Mouse (Mus musculus) limb, embryonic 11.5 days (tissue): ENCODE results near the gene Nono. TPM values are rescaled to one million over a fixed set of nuclear protein-coding genes. Genes with fewer than 3 reads are reported as not detected.

Experiments
- ATAC-seq: fragments of 200-750 bp; cut with Nextera tagmentation; 2 replicates; pipeline ENCODE4 v1.8.0; 2017; ENCODE audit warnings: low read depth; ENCODE audit not compliant: insufficient number of reproducible peaks, low FRiP score, low TSS enrichment
- DNase-seq: peaks from one replicate; pipeline ENCODE4 v3.0.0-alpha.2; 2015; ENCODE audit warnings: low spot score
- H3K27ac ChIP-seq: fragments of 300-500 bp; sonication (generic); replicated peaks from 2 replicates; pipeline ENCODE4 v1.5.1; 2014; ENCODE audit warnings: low read depth, mild to moderate bottlenecking, low read length
- H3K27me3 ChIP-seq: fragments of 300-500 bp; sonication (generic); 2 replicates; pipeline ENCODE4 v1.6.1; 2014; ENCODE audit warnings: mild to moderate bottlenecking, low read length, mixed read lengths; ENCODE audit not compliant: control insufficient read depth, insufficient read depth
- H3K36me3 ChIP-seq: fragments of 300-500 bp; sonication (generic); 2 replicates; pipeline ENCODE4 v1.6.1; 2014; ENCODE audit warnings: mild to moderate bottlenecking, low read length, moderate library complexity, mixed read lengths; ENCODE audit not compliant: control insufficient read depth, insufficient read depth
- H3K4me1 ChIP-seq: fragments of 300-500 bp; sonication (generic); 2 replicates; pipeline ENCODE4 v1.6.1; 2014; ENCODE audit warnings: low read length, mixed read lengths; ENCODE audit not compliant: control insufficient read depth, insufficient read depth
- H3K4me2 ChIP-seq: fragments of 300-500 bp; sonication (generic); 2 replicates; pipeline ENCODE4 v1.6.1; 2014; ENCODE audit warnings: low read depth, mild to moderate bottlenecking, moderate library complexity; ENCODE audit not compliant: severe bottlenecking
- H3K4me3 ChIP-seq: fragments of 300-500 bp; sonication (generic); 2 replicates; pipeline ENCODE4 v1.5.1; 2014; ENCODE audit warnings: low read depth, low read length
- H3K9ac ChIP-seq: fragments of 300-500 bp; sonication (generic); 2 replicates; pipeline ENCODE4 v1.6.1; 2014; ENCODE audit warnings: mild to moderate bottlenecking, low read length
- H3K9me3 ChIP-seq: fragments of 300-500 bp; sonication (generic); 2 replicates; pipeline ENCODE4 v1.6.1; 2016; ENCODE audit warnings: low read length; ENCODE audit not compliant: control insufficient read depth
- WGBS: fragments of 180-500 bp; shearing (Covaris S2); extraction: QIAGEN DNeasy Blood & Tissue Kit; methylation state at CpG from one replicate; pipeline ENCODE4 v1.1.7; 2014; 5-methylcytosine and 5-hydroxymethylcytosine counted together
- polyA plus RNA-seq: library from polyadenylated mRNA; unstranded; fragments of >200 nt; fragmentation: Nextera tagmentation; extraction: Ambion mirVana; gene quantifications from 2 replicates; pipeline ENCODE4 v1.2.1, GENCODE M21; 2014

Nono gene
- polyA plus RNA-seq, 1 experiment from 2014 or later: 639 TPM

- Histone ChIP-seq H3K4me1 (peaks cover 8% of the 10 kb centered on the region; the same call in 1 of the 2 replicates), H3K9me3 (no peaks in the 10 kb centered on the region), H3K27ac (0 out of 2 replicates have a peak overlapping the region, but pooled peaks have one; percentile 14), H3K4me3 (peak overlapping the region; percentile 53), H3K4me2 (peak overlapping the region; percentile 50), H3K36me3 (0 out of 2 replicates have a peak, but pooled peaks cover 2% of the 10 kb centered on the region), H3K9ac (peak overlapping the region; percentile 63), H3K27me3 (0 out of 2 replicates have a peak, but pooled peaks cover 3% of the 10 kb centered on the region)
- DNase-seq (peak; percentile 46), ATAC-seq (0 out of 2 replicates have a peak, but pooled peaks have one; percentile 19)
- 27% methylated on average over 35 of the region's 36 CpGs for WGBS
Measured at GRCm38 (mm10) chrX:101418946-101419724, 10.0 kb upstream of the Nono start.

- peaks cover 8% of the 10 kb centered on the region; the same call in 1 of the 2 replicates for H3K4me1 ChIP-seq
- H3K27me3 ChIP-seq: 0 out of 2 replicates have a peak, but pooled peaks cover 3% of the 10 kb centered on the region
- H3K27ac ChIP-seq: 0 out of 2 replicates have a peak overlapping the region, but pooled peaks have one; percentile 14
Measured at GRCm38 (mm10) chrX:101419725-101420699, 9.1 kb upstream of the Nono start.

GRCm38 (mm10) chrX:101420700-101421095, 8.4 kb upstream of the Nono start, which contains the start of gene Zmym3:
TSS of gene Zmym3 (minus strand) at chrX:101420849.
- H3K36me3 ChIP-seq: 0 out of 2 replicates have a peak, but pooled peaks cover 2% of the 10 kb centered on the region
- WGBS: 39% methylated on average over 4 of the region's 4 CpGs
- H3K4me3 ChIP-seq: peak within 1 kb of the TSS; percentile 53
- no peak for DNase-seq
- H3K9me3 ChIP-seq: no peaks in the 10 kb centered on the region
- H3K9ac ChIP-seq: 0 out of 2 replicates have a peak within 1 kb of the TSS, but pooled peaks have one; percentile 0
- ATAC-seq: no peak
- peaks cover 8% of the 10 kb centered on the region; the same call in 1 of the 2 replicates for H3K4me1 ChIP-seq
- 0 out of 2 replicates have a peak, but pooled peaks cover 3% of the 10 kb centered on the region for H3K27me3 ChIP-seq
- H3K27ac ChIP-seq: no peak within 1 kb of the TSS
- peak within 1 kb of the TSS; percentile 38 for H3K4me2 ChIP-seq

More at GRCm38 (mm10) chrX:101419725-101420699, 9.1 kb upstream of the Nono start:
- Histone ChIP-seq H3K4me2 (peak overlapping the region; percentile 50), H3K36me3 (0 out of 2 replicates have a peak, but pooled peaks cover 2% of the 10 kb centered on the region), H3K9me3 (no peaks in the 10 kb centered on the region), H3K4me3 (peak overlapping the region; percentile 53), H3K9ac (peak overlapping the region; percentile 63)
- WGBS: 16% methylated on average over 53 of the region's 54 CpGs
- ATAC-seq: peak; percentile 94
- peak; percentile 87 for DNase-seq

DNA sequence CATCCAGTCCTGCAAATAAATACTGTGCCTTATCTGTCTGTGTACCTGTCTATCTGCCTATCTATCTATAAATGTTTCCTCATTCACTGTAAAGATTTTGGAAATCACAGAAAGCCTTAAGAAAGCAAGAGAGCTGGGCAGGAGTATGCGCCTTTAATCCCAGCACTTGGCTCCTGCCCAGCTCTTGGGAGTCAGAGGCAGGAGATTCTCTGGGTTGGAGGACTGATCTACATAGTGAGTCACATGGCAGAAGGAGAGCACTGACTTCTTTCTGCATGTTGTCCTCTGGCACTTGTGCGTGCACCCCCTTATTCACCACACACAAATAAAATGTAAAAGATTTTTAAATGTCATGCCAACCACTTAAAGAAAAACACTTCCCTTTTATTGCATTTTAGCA, 5.7 kb upstream of the Nono start:
- Histone ChIP-seq H3K27me3 (0 out of 2 replicates have a peak, but pooled peaks cover 2% of the 10 kb centered on the region), H3K27ac (no peak overlapping the region), H3K36me3 (no peaks in the 10 kb centered on the region), H3K4me2 (no peak overlapping the region), H3K4me1 (peaks cover 5% of the 10 kb centered on the region; the same call in 1 of the 2 replicates), H3K4me3 (no peak overlapping the region), H3K9me3 (no peaks in the 10 kb centered on the region), H3K9ac (no peak overlapping the region)
- DNase-seq (no peak), ATAC-seq (no peak)
- WGBS: 84% methylated on average over 2 of the region's 2 CpGs

- no peak overlapping the region for H3K4me3 ChIP-seq
- ATAC-seq (no peak), DNase-seq (no peak)
- H3K9me3 ChIP-seq: no peaks in the 10 kb centered on the region
- no peaks in the 10 kb centered on the region for H3K4me1 ChIP-seq
- no peaks in the 10 kb centered on the region for H3K36me3 ChIP-seq
- 0 out of 2 replicates have a peak, but pooled peaks cover 2% of the 10 kb centered on the region for H3K27me3 ChIP-seq
- H3K4me2 ChIP-seq: no peak overlapping the region
- no peak overlapping the region for H3K9ac ChIP-seq
- WGBS: 4% methylated on average over 1 of the region's 1 CpGs
- H3K27ac ChIP-seq: no peak overlapping the region
Measured at GRCm38 (mm10) chrX:101427774-101428173, 1.3 kb upstream of the Nono start.

- DNase-seq (peak; percentile 29), ATAC-seq (no peak)
- Histone ChIP-seq H3K36me3 (no peaks in the 10 kb centered on the region), H3K27me3 (0 out of 2 replicates have a peak, but pooled peaks cover 2% of the 10 kb centered on the region), H3K27ac (peak overlapping the region; percentile 92), H3K9ac (peak overlapping the region; percentile 43; the same call in 1 of the 2 replicates), H3K4me1 (no peaks in the 10 kb centered on the region), H3K9me3 (no peaks in the 10 kb centered on the region), H3K4me3 (peak overlapping the region; percentile 14; the same call in 1 of the 2 replicates), H3K4me2 (peak overlapping the region; percentile 22; the same call in 1 of the 2 replicates)
- 27% methylated on average over 7 of the region's 7 CpGs for WGBS
Measured at GRCm38 (mm10) chrX:101428785-101429141, 355 bp upstream of the Nono start.

DNA sequence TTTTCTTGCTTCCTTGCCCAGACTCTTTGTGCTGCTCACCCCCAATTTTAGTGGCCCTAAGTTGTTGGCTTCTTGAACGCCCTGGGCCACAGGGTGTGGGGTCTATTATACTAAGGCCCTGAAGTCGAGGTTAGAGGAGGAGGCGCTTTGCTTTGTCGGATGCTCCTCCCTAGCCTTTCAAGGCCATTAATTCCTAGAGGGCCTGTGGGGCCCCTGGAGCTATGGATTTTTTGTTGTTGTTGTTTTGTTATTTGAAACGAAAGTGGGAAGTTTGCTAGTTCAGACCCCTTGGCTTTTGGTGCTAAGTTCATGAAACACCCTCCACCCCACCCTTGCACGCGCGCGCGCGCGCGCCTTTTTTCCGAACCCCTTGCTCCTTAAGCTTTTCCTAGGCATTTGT, 858 bp downstream of the Nono start:
- DNase-seq (peak; percentile 59), ATAC-seq (no peak)
- 24% methylated on average over 14 of the region's 14 CpGs for WGBS

More for the DNA sequence above, 858 bp downstream of the Nono start:
- H3K36me3 ChIP-seq: no peaks in the 10 kb centered on the region
- no peaks in the 10 kb centered on the region for H3K4me1 ChIP-seq
- 0 out of 2 replicates have a peak, but pooled peaks cover 2% of the 10 kb centered on the region for H3K27me3 ChIP-seq
- no peak overlapping the region for H3K4me2 ChIP-seq
- peak overlapping the region; percentile 68 for H3K4me3 ChIP-seq
- peak overlapping the region; percentile 95 for H3K9ac ChIP-seq
- H3K27ac ChIP-seq: peak overlapping the region; percentile 92
- no peaks in the 10 kb centered on the region for H3K9me3 ChIP-seq
